Mouse (Mus musculus) lung, postnatal 0 days (tissue): ENCODE results near the gene Tex50. TPM values are rescaled to one million over a fixed set of nuclear protein-coding genes. Genes with fewer than 3 reads are reported as not detected.
A peak's percentile ranks its signal among the peaks of the same experiment; 100 is the strongest.

Source experiments
- ATAC-seq: fragments of 200-750 bp; cut with Nextera tagmentation; 2 replicates; pipeline ENCODE4 v1.8.0; 2017; ENCODE audit warnings: moderate library complexity
- DNase-seq: peaks from one replicate; pipeline ENCODE4 v3.0.0-alpha.2; 2016; ENCODE audit warnings: low spot score
- H3K27ac ChIP-seq: fragments of 300-500 bp; sonication (generic); 2 replicates; pipeline ENCODE4 v1.5.1; 2014; ENCODE audit warnings: antibody characterized with exemption, mild to moderate bottlenecking, low read length, mixed read lengths
- H3K27me3 ChIP-seq: fragments of 300-500 bp; sonication (generic); replicated peaks from 2 replicates; pipeline ENCODE4 v1.6.1; 2014; ENCODE audit warnings: low read length, mixed read lengths; ENCODE audit not compliant: insufficient read depth
- H3K36me3 ChIP-seq: fragments of 300-500 bp; sonication (generic); 2 replicates; pipeline ENCODE4 v1.6.1; 2014; ENCODE audit warnings: low read length, mixed read lengths; ENCODE audit not compliant: insufficient read depth
- H3K4me1 ChIP-seq: fragments of 300-500 bp; sonication (generic); 2 replicates; pipeline ENCODE4 v1.6.1; 2014; ENCODE audit warnings: antibody characterized with exemption, low read depth, low read length, mixed read lengths; ENCODE audit not compliant: insufficient read depth
- H3K4me2 ChIP-seq: fragments of 300-500 bp; sonication (generic); replicated peaks from 2 replicates; pipeline ENCODE4 v1.6.1; 2014; ENCODE audit warnings: low read depth, mild to moderate bottlenecking, low read length, moderate library complexity, mixed read lengths
- H3K4me3 ChIP-seq: fragments of 300-500 bp; sonication (generic); 2 replicates; pipeline ENCODE4 v1.5.1; 2014; ENCODE audit warnings: low read depth, low read length
- H3K9ac ChIP-seq: fragments of 300-500 bp; sonication (generic); replicated peaks from 2 replicates; pipeline ENCODE4 v1.6.1; 2014; ENCODE audit warnings: low read depth, mild to moderate bottlenecking
- H3K9me3 ChIP-seq: fragments of 300-500 bp; sonication (generic); 2 replicates; pipeline ENCODE4 v1.6.1; 2016; ENCODE audit warnings: low read length, mixed read lengths
- CTCF ChIP-seq: IDR thresholded peaks from 2 replicates; pipeline ENCODE4 v1.5.1; 2016; ENCODE audit warnings: antibody characterized with exemption, mild to moderate bottlenecking
- EP300 ChIP-seq: IDR thresholded peaks from 2 replicates; pipeline ENCODE4 v1.6.1; 2016; ENCODE audit warnings: antibody characterized with exemption, mild to moderate bottlenecking, control low read depth
- WGBS: fragments of 180-500 bp; shearing (Covaris S2); extraction: QIAGEN DNeasy Blood & Tissue Kit; methylation state at CpG from one replicate; pipeline ENCODE4 v1.1.7; 2014; 5-methylcytosine and 5-hydroxymethylcytosine counted together
- polyA plus RNA-seq: library from polyadenylated mRNA; unstranded; fragments of >200 nt; fragmentation: Nextera tagmentation; extraction: Ambion mirVana; gene quantifications from 2 replicates; pipeline ENCODE4 v1.2.1, GENCODE M21; 2015

The Tex50 gene
- polyA plus RNA-seq, 1 experiment from 2014 or later = not detected

DNA sequence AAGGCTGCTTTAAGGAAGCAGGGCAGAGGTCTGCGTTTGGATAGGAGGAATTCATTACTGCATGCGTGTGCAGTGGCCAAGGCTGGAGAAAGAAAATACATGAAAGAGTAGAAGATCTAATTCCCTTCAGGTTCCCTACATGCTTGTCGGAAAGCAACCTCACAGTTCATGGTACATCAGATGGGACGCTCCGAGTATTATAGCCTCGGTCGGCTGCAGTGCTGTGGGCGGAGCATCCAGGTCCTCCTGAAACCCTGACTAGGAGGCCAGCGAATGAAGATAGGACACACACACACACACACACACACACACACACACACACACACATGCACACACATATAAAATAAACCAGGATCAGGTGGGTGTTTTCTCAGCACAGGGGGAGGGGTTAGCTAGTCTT lies 24.6 kb upstream of the Tex50 start:
- DNase-seq (no peak), ATAC-seq (no peak)
- no peaks in the 10 kb centered on the region for H3K27me3 ChIP-seq
- H3K4me3 ChIP-seq = no peak overlapping the region
- 46% methylated on average over 9 of the region's 9 CpGs for WGBS
- H3K9ac ChIP-seq = no peak overlapping the region
- H3K27ac ChIP-seq = no peak overlapping the region
- no peak for TF ChIP-seq EP300
- no peak for TF ChIP-seq CTCF
- H3K4me1 ChIP-seq = no peaks in the 10 kb centered on the region
- no peak overlapping the region for H3K4me2 ChIP-seq
- H3K36me3 ChIP-seq = no peaks in the 10 kb centered on the region
- H3K9me3 ChIP-seq = no peaks in the 10 kb centered on the region

GRCm38 (mm10) chr1:161182386-161182785 lies 23.3 kb upstream of the Tex50 start:
- H3K4me1 ChIP-seq = no peaks in the 10 kb centered on the region
- H3K9me3 ChIP-seq = no peaks in the 10 kb centered on the region
- no peak overlapping the region for H3K4me2 ChIP-seq
- no peak overlapping the region for H3K4me3 ChIP-seq
- no peak overlapping the region for H3K27ac ChIP-seq
- TF ChIP-seq CTCF (no peak), EP300 (no peak)
- 64% methylated on average over 9 of the region's 9 CpGs for WGBS
- ATAC-seq = no peak
- no peaks in the 10 kb centered on the region for H3K27me3 ChIP-seq
- DNase-seq = no peak
- no peak overlapping the region for H3K9ac ChIP-seq
- H3K36me3 ChIP-seq = no peaks in the 10 kb centered on the region

- H3K4me2 ChIP-seq = no peak overlapping the region
- H3K9me3 ChIP-seq = no peaks in the 10 kb centered on the region
- DNase-seq (peak; percentile 23), ATAC-seq (no peak)
- no peak overlapping the region for H3K27ac ChIP-seq
- 49% methylated on average over 8 of the region's 8 CpGs for WGBS
- TF ChIP-seq EP300 (no peak), CTCF (peak; percentile 71)
- no peak overlapping the region for H3K9ac ChIP-seq
- H3K27me3 ChIP-seq = no peaks in the 10 kb centered on the region
- no peaks in the 10 kb centered on the region for H3K4me1 ChIP-seq
- H3K36me3 ChIP-seq = no peaks in the 10 kb centered on the region
- no peak overlapping the region for H3K4me3 ChIP-seq
Observed at GRCm38 (mm10) chr1:161180674-161181073, 21.6 kb upstream of the Tex50 start.

DNA sequence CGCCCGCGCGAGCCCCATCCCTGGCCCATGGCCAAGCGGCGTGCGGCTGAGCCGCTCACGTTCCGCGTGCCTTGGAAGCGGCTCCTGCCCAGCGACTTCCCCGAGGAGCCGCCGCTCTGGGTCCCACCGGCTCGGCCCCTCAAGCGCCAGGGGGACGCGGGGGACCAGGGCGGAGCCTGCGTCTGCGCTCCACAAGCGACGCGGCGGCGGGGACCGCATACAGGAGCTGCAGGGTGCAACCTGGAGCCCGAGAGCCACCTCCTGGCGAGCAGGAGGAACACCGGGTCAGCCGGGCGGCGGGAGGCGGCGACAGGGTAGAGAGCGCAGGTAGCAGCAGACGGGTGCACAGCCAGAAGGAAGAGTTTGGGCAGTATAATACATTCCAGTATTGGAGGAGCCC lies 11.5 kb upstream of the Tex50 start:
- ATAC-seq (peak; percentile 85), DNase-seq (peak; percentile 73)
- H3K36me3 ChIP-seq = no peaks in the 10 kb centered on the region
- H3K9me3 ChIP-seq = no peaks in the 10 kb centered on the region
- no peaks in the 10 kb centered on the region for H3K27me3 ChIP-seq
- H3K4me2 ChIP-seq = peak overlapping the region; percentile 63
- no peak overlapping the region for H3K27ac ChIP-seq
- TF ChIP-seq EP300 = no peak
- peak; percentile 78 for TF ChIP-seq CTCF
- H3K9ac ChIP-seq = no peak overlapping the region
- no peaks in the 10 kb centered on the region for H3K4me1 ChIP-seq
- WGBS = under 1% methylated on average over 40 of the region's 40 CpGs
- peak overlapping the region; percentile 43 for H3K4me3 ChIP-seq

DNA sequence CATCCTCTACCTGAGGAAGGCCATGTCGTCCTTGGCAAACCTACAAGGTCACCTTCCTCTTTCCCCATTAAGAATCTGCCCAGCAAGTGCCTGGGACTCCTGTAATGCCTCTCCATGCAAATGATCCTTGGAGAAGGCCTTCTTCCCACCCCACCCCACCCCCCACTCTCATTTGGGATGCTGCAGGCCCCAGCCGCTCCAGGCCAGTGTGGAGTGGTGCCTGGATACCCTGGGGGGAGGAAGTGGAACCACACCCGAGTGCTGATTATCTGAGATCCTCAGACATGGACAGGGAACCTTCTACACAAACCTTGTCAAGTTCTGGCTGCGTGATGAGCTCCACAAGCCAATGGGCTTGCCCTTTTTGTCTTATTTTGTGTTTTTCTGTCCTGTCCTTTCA lies 1.2 kb upstream of the Tex50 start:
- no peak overlapping the region for H3K9ac ChIP-seq
- no peak overlapping the region for H3K4me2 ChIP-seq
- no peaks in the 10 kb centered on the region for H3K4me1 ChIP-seq
- H3K36me3 ChIP-seq = no peaks in the 10 kb centered on the region
- ATAC-seq (no peak), DNase-seq (no peak)
- H3K4me3 ChIP-seq = no peak overlapping the region
- WGBS = 62% methylated on average over 4 of the region's 4 CpGs
- no peak overlapping the region for H3K27ac ChIP-seq
- H3K9me3 ChIP-seq = no peaks in the 10 kb centered on the region
- no peak for TF ChIP-seq EP300
- H3K27me3 ChIP-seq = no peaks in the 10 kb centered on the region

GRCm38 (mm10) chr1:161156546-161156945 lies 2.6 kb downstream of the Tex50 start:
- Histone ChIP-seq H3K4me3 (no peak overlapping the region), H3K36me3 (no peaks in the 10 kb centered on the region), H3K9ac (no peak overlapping the region), H3K4me2 (no peak overlapping the region), H3K27ac (no peak overlapping the region), H3K4me1 (no peaks in the 10 kb centered on the region), H3K27me3 (no peaks in the 10 kb centered on the region), H3K9me3 (no peaks in the 10 kb centered on the region)
- TF ChIP-seq EP300 = no peak
- no peak for TF ChIP-seq CTCF
- WGBS = 67% methylated on average over 10 of the region's 10 CpGs
- ATAC-seq = no peak
- DNase-seq = no peak

DNA sequence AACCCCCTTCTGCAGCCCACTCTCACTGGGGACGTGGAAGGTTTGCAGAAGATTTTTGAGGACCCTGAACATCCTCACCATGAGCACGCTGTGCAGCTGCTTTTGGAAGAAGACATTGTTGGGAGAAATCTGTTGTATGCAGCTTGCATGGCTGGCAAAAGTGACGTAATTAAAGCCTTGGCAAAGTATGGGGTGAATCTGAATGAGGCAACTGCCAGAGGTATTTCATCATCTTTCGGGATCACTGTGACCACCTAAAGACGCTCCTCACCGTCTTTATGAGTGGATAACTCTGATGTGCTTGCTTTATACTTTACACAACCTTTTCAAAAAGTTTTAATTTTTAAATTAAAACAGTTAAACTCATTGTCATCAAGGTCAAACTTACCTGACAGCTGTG lies 8.0 kb downstream of the Tex50 start:
- TF ChIP-seq EP300 = no peak
- no peak for TF ChIP-seq CTCF
- Histone ChIP-seq H3K27ac (no peak overlapping the region), H3K27me3 (no peaks in the 10 kb centered on the region), H3K36me3 (no peaks in the 10 kb centered on the region), H3K9ac (no peak overlapping the region), H3K4me2 (no peak overlapping the region), H3K4me1 (no peaks in the 10 kb centered on the region), H3K4me3 (no peak overlapping the region), H3K9me3 (no peaks in the 10 kb centered on the region)
- 65% methylated on average over 6 of the region's 6 CpGs for WGBS
- ATAC-seq (no peak), DNase-seq (no peak)
